Mouse (Mus musculus) kidney, postnatal 10 days (tissue): ENCODE results near the gene Tle6.

Experiments
- DNase-seq: peaks from one replicate; pipeline ENCODE4 v3.0.0; 2021; ENCODE audit warnings: mixed read lengths

Tle6 gene

DNA sequence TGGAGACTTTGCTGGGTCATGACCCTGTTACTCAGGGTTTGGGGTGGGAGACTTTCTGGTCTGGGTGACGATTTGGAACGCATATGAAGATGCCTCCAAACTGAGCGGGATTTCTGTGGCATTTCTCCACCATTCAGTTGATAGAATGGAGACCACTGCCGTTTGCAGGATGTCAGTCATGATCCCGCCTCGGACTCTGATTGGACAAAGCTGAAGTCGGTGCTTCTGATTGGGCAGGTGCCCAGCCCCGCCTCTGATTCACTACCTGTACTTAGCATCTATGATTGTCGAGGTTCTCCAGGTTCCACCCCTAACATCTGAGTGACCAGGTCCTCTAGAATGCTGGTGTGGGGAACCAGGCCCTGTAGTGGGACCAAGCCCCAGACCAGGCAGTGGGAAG, 19.9 kb upstream of the Tle6 start:
- DNase-seq, result no peak

GRCm38 (mm10) chr10:81619976-81620375, 19.1 kb upstream of the Tle6 start:
- DNase-seq, result no peak

DNA sequence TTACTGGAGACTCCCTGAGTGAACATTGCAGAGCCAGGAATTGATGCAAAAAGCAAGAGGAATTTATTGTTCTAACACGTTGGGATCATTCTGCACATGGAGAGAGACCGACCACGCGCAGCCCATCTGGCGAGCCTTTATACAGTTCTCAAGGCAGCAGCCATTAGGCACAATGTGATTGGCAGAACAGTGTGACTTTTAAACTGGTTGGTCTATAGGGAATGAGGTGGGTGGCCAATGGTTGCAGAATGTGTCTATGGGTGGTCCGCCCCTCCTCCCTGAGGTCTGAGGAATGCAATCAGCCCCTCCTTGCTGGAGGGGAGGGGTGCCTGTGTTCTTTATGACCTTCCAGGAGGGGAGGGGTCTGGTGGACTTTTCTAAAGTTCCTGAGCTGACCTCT, 14.6 kb upstream of the Tle6 start:
- no peak for DNase-seq

GRCm38 (mm10) chr10:81612779-81613178, 11.9 kb upstream of the Tle6 start:
- DNase-seq, result no peak

DNA sequence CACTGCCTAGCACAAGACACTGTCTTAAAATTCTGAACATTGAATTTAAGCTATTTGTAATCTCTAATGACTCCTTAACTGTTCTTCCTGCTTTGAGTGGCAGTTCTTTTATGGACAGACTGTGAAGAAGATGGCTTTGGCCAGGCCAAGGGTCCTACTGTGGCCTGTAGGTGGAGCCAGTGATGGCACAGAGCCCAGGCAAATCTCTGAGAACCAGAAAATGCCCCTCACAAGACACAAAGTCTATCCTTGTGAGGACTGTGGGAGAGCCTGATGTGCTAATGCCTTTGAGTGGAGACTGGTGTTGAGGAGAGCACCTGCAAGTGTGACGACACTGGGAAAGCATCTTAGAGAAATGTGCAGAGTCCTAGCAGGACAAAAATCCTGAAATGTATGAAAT, 7.4 kb upstream of the Tle6 start:
- no peak for DNase-seq

- peak; percentile 97 for DNase-seq
Measured at GRCm38 (mm10) chr10:81605974-81606751, 5.3 kb upstream of the Tle6 start, which contains the start of gene BC025920. BC025920 (plus strand) TSS chr10:81606270.

DNA sequence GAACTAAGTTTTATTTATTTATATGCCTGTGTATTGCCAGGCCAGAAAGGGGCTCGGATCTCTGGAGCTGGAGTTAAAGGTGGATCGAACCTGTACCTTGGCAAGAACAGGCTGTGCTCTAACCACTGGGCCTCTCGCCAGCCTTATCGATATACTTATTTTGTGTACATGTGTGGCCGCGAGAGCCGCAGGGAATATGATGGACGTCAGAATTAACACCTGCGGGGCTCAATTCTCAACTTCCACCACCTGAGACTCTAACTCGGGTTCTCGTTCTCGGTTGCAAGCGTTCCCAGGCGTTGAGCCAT, 4.7 kb upstream of the Tle6 start:
- no peak for DNase-seq

DNA sequence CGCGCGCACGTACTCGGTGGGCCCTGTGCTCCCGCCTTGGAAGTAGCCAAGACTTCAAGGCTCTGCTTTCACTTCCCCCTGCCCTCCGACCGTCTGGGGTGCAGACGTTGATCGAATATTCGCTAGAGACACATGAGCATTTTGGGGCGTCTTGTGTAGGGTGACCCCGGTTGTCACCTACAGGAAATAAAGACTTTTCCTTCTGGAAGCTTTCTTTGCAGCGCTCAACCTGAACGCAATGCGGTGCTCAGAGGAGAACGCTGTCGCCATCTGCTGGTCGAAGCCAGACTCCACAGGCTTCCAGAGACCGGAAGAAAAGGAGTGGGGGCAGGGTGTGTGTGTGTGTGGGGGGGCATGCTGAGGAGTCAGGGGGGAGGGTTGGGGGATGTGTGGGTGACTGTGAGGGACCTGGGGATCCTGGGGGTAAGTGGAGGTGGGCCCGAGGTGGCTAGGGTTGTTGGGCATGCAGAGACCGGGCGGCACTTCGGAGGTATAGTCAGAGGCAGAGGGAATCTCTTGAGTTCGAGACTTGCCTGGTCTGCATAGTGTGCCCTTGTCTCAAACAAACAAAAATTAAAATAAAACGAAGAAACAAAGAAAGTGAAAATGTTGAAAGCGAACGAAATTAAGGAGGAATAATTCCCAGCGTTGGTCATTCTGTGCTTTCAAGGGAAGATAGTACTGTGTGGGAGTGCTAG, 4.2 kb upstream of the Tle6 start:
- peak; percentile 94 for DNase-seq

GRCm38 (mm10) chr10:81604019-81604967, 3.4 kb upstream of the Tle6 start:
- DNase-seq, result no peak

GRCm38 (mm10) chr10:81602741-81603151, 1.9 kb upstream of the Tle6 start:
- no peak for DNase-seq

- DNase-seq, result no peak
Measured at GRCm38 (mm10) chr10:81601396-81601905, 578 bp upstream of the Tle6 start.

GRCm38 (mm10) chr10:81600096-81600495, 777 bp downstream of the Tle6 start:
- no peak for DNase-seq

DNA sequence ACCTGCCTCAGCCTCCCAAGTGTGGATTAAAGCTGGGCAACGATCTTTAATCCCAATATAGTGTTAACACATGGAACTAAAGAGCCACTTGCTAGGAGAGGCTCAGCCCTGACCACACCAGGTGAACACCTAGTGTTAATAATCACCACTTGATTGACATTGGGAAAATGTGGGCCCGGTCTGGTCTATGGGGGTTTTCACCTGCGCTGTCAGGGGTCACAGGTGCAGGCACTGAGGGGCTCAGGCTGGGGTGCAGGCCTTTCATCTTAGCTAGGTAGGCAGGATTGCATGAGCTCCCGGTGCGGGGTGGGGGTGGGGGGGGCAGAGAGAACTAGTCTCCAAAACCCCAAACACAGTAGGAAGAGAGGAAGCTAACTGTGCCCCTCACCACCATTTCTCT, 1.2 kb downstream of the Tle6 start:
- no peak for DNase-seq

DNA sequence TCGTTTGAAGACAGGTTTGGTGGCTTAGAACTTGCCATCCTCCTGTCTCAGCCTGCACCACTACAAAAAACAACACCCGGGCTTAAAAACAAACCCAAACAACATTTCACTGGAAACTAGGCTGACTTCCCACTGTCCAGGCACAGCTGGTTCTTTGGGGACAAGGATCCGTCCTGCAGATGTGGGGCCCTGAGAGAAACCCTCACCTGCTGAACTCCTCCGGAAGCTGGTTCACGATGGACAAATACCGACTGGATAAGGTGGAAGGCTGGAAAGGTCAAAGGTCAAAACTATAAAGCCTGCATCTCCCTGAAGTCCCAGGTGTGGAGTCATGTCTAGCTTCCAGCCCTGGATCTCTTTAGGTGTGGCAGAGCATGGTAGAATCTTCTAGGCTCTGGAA, 2.0 kb downstream of the Tle6 start:
- no peak for DNase-seq

GRCm38 (mm10) chr10:81598342-81598741, 2.5 kb downstream of the Tle6 start:
- DNase-seq, result no peak

- peak; percentile 53 for DNase-seq
Measured at GRCm38 (mm10) chr10:81597137-81597950, 3.5 kb downstream of the Tle6 start.

DNA sequence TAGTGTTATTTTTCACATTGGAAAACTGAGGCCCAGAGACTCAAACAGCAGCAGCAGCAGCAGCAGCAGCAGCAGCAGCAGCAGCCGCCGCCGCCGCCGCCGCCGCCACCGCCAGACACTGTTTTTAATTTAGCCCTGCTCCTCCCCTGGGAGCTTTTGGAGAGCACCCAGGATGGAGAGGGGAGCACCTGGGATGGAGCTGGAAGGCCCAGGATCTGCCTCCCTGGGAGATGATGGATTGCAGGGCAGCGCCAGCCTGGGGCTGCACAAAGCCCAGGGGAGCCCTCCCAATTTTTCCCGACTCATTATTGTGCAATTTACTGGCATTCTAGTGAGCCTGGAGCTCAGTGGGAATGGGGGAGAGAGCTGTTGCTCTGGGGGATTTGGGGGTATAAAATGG, 4.3 kb downstream of the Tle6 start:
- no peak for DNase-seq

- DNase-seq, result no peak
Measured at GRCm38 (mm10) chr10:81595599-81595998, 5.3 kb downstream of the Tle6 start.

DNA sequence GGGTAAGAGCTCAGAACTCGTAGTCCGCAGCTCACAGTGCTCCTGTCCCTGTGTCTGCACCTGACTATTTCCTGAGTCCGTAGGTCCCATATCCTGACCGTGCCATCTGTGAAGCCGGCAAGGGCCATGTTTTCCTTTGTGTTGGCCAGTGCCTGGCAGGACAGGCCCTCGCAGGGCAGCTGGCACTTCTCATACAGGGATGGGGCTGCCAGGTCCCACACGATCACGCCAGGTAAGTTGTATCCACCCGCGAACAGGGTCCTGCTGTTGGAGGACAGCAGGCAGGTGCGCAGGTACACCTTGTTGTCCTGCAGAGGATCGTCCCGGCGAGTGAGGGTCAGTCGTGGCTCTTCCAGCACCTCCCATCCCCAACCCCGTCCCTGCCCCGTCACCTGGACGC, 6.9 kb downstream of the Tle6 start:
- no peak for DNase-seq

GRCm38 (mm10) chr10:81593223-81593622, 7.7 kb downstream of the Tle6 start:
- no peak for DNase-seq

- DNase-seq, result no peak
Measured at GRCm38 (mm10) chr10:81592631-81593030, 8.2 kb downstream of the Tle6 start.

DNA sequence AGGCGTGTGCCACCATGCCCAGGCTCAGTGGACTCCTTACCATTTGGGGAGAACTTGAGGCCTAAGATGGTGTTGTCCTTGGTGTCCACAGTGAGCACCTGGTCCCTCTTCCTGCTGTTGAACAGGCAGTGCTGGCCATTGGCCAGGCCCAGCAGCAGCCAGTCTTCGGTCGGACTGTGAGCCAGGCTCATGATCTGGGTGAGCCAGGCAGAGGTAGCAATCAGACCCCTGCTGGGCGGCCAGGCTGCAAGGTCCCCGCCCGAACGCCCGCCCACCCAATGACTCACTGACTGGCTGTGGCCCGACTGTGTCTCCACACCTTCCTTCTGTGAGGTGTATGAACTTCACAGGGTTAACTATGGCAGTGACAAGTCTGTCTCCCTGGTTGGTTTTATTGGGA, 9.0 kb downstream of the Tle6 start:
- DNase-seq, result no peak
